Mouse (Mus musculus) intestine, embryonic 14.5 days (tissue): ENCODE results near the gene Sla2. TPM values are rescaled to one million over a fixed set of nuclear protein-coding genes. Genes with fewer than 3 reads are reported as not detected.
"Not testable (repeated sequence)": the region's sequence is repeated elsewhere in the genome, so short reads cannot be mapped to it uniquely, and the experiment has no call there.

Experiments
- ATAC-seq: fragments of 200-750 bp; cut with Nextera tagmentation; replicated peaks from 2 replicates; pipeline ENCODE4 v1.8.0; 2017; ENCODE audit warnings: low read depth, moderate number of reproducible peaks, moderate TSS enrichment, moderate library complexity; ENCODE audit not compliant: low FRiP score, low TSS enrichment
- DNase-seq: peaks from one replicate; pipeline ENCODE4 v3.0.0-alpha.2; 2018; ENCODE audit warnings: low spot score
- H3K27ac ChIP-seq: fragments of 300-500 bp; sonication (generic); 2 replicates; pipeline ENCODE4 v1.5.1; 2014; ENCODE audit warnings: low read depth, mild to moderate bottlenecking, control low read depth
- H3K27me3 ChIP-seq: fragments of 300-500 bp; sonication (generic); replicated peaks from 2 replicates; pipeline ENCODE4 v1.6.1; 2014; ENCODE audit warnings: low read length, control low read depth; ENCODE audit not compliant: control insufficient read depth, insufficient read depth
- H3K36me3 ChIP-seq: fragments of 300-500 bp; sonication (generic); 2 replicates; pipeline ENCODE4 v1.6.1; 2014; ENCODE audit warnings: low read length, control low read depth; ENCODE audit not compliant: control insufficient read depth, insufficient read depth
- H3K4me1 ChIP-seq: fragments of 300-500 bp; sonication (generic); replicated peaks from 2 replicates; pipeline ENCODE4 v1.6.1; 2014; ENCODE audit warnings: low read length, control low read depth, mixed read lengths; ENCODE audit not compliant: control insufficient read depth, insufficient read depth
- H3K4me2 ChIP-seq: fragments of 300-500 bp; sonication (generic); 2 replicates; pipeline ENCODE4 v1.6.1; 2014; ENCODE audit warnings: low read length
- H3K4me3 ChIP-seq: fragments of 300-500 bp; sonication (generic); 2 replicates; pipeline ENCODE4 v1.5.1; 2014; ENCODE audit warnings: low read depth, low read length, control low read depth, mixed read lengths
- H3K9ac ChIP-seq: fragments of 300-500 bp; sonication (generic); 2 replicates; pipeline ENCODE4 v1.6.1; 2014; ENCODE audit warnings: mild to moderate bottlenecking, low read length
- H3K9me3 ChIP-seq: fragments of 300-500 bp; sonication (generic); 2 replicates; pipeline ENCODE4 v1.6.1; 2016; ENCODE audit warnings: low read length, control low read depth; ENCODE audit not compliant: control insufficient read depth
- WGBS: fragments of 180-500 bp; shearing (Covaris S2); extraction: QIAGEN DNeasy Blood & Tissue Kit; methylation state at CpG from one replicate; pipeline ENCODE4 v1.1.7; 2014; 5-methylcytosine and 5-hydroxymethylcytosine counted together
- polyA plus RNA-seq: library from polyadenylated mRNA; unstranded; fragments of >200 nt; fragmentation: Nextera tagmentation; extraction: Ambion mirVana; gene quantifications from 2 replicates; pipeline ENCODE4 v1.2.1, GENCODE M21; 2014

The Sla2 gene
- 0.40 and 0.51 TPM in 2 replicates for polyA plus RNA-seq

DNA sequence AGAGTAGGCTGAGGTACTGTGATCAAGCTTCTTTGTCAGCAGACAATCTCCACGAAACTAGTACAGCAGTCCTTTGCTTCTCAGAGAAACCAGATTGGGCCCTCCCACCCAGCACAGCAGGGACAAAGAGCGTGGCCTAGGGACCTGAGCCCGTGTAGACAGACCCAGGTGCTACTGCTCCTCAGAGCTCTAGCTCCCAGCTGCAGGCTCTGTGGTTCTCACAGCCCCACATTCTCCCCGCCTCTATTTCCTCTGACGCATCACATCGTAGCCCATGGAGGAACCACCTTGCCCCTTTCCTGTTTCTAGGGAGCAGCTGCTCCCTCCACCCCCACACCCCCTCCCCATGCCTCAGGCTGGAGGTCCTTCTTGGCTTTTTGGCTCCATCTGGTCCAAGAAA, at the start of gene Sla2:
Gene Sla2, minus strand, starts transcription at position 176 of the 400 bp plus-strand sequence.
- no peak within 1 kb of the TSS for H3K4me2 ChIP-seq
- H3K27me3 ChIP-seq = no peaks in the 10 kb centered on the region
- DNase-seq (no peak), ATAC-seq (no peak)
- no peak within 1 kb of the TSS for H3K9ac ChIP-seq
- 61% methylated on average over 6 of the region's 6 CpGs for WGBS
- no peak within 1 kb of the TSS for H3K4me3 ChIP-seq
- no peaks in the 10 kb centered on the region for H3K9me3 ChIP-seq
- H3K27ac ChIP-seq = no peak within 1 kb of the TSS
- H3K4me1 ChIP-seq = no peaks in the 10 kb centered on the region
- H3K36me3 ChIP-seq = no peaks in the 10 kb centered on the region

GRCm38 (mm10) chr2:156935005-156935404, 48.0 kb upstream of the Sla2 start:
- no peak overlapping the region for H3K4me2 ChIP-seq
- no peaks in the 10 kb centered on the region for H3K9me3 ChIP-seq
- peaks cover 23% of the 10 kb centered on the region for H3K36me3 ChIP-seq
- no peak overlapping the region for H3K27ac ChIP-seq
- H3K4me3 ChIP-seq = no peak overlapping the region
- H3K27me3 ChIP-seq = no peaks in the 10 kb centered on the region
- no peak for DNase-seq
- ATAC-seq = no peak
- 84% methylated on average over 6 of the region's 6 CpGs for WGBS
- H3K9ac ChIP-seq = no peak overlapping the region
- H3K4me1 ChIP-seq = no peaks in the 10 kb centered on the region

DNA sequence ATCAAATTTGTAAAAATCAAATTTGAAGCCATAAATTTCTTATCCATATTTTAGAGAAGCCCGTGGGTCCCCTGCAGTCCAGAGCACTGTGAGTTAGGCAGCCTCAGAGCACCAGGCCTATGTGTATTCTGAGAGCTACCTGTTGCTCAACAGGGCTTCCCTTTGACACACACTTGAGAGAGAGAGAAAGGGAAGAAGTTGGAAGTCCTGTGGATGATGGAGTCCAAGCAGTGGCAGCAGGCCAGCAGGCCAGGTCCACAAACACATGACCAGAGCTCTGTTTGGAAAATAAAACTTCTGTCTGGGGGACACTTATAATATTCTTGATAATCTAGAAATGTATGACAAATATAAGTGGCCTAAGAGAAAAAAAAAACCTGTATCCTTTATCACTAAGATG, 46.4 kb upstream of the Sla2 start:
- Histone ChIP-seq H3K27ac (no peak overlapping the region), H3K4me2 (no peak overlapping the region), H3K27me3 (no peaks in the 10 kb centered on the region), H3K36me3 (peaks cover 19% of the 10 kb centered on the region), H3K4me3 (no peak overlapping the region), H3K9me3 (no peaks in the 10 kb centered on the region), H3K4me1 (no peaks in the 10 kb centered on the region), H3K9ac (no peak overlapping the region)
- 98% methylated on average over 1 of the region's 1 CpGs for WGBS
- ATAC-seq = no peak
- DNase-seq = no peak

DNA sequence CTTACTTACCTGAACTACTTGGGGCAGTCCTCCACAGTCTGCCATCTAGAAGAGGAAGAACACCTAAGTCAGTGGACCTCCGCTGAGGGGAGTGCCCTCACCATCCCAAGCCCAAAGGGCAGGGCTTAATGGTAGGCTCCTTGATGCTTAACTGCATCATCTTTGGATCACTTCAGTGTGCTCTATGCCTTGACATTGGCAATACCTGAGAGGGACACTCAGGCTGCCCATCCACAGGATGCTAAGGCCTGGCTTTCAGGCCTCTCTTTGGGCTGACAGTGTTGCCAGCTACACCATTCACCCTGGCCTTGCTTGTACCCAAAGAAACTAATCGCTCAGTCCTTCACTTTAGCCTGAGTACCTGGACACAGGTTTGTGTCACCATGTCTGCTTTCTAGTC, 44.4 kb upstream of the Sla2 start:
- Histone ChIP-seq H3K4me1 (no peaks in the 10 kb centered on the region), H3K4me3 (no peak overlapping the region), H3K27me3 (no peaks in the 10 kb centered on the region), H3K36me3 (peaks cover 14% of the 10 kb centered on the region), H3K9me3 (no peaks in the 10 kb centered on the region), H3K4me2 (no peak overlapping the region), H3K9ac (no peak overlapping the region), H3K27ac (no peak overlapping the region)
- ATAC-seq (no peak), DNase-seq (no peak)
- whole genome bisulfite sequencing = 100% methylated on average over 2 of the region's 2 CpGs

DNA sequence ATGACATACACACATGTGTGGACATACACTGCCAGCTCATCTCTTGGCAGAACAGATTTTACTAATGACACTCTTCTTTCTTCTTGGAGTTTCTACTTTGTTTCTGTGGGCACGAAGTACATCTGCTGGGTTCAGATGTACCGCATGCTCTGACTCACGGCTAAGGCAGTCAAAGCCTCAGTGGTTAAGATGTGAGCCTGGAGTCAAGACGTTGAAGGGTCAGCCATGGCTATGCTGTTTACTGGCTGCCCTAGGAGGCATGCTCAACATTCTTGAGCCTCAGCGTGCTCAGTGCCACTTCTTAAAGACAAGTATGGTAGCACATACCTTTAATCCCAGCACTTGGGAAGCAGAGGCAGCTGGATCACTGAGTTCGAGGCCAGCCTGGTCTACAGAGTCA, 43.6 kb upstream of the Sla2 start:
- DNase-seq = no peak
- Histone ChIP-seq H3K9ac (no peak overlapping the region), H3K36me3 (peaks cover 14% of the 10 kb centered on the region), H3K4me3 (no peak overlapping the region), H3K27me3 (no peaks in the 10 kb centered on the region), H3K4me1 (no peaks in the 10 kb centered on the region), H3K4me2 (no peak overlapping the region), H3K9me3 (no peaks in the 10 kb centered on the region), H3K27ac (no peak overlapping the region)
- ATAC-seq = no peak
- 88% methylated on average over 6 of the region's 6 CpGs for WGBS

GRCm38 (mm10) chr2:156929519-156930120, 42.6 kb upstream of the Sla2 start:
- DNase-seq (no peak), ATAC-seq (no peak)
- Histone ChIP-seq H3K9ac (no peak overlapping the region), H3K4me3 (no peak overlapping the region), H3K36me3 (peaks cover 12% of the 10 kb centered on the region), H3K9me3 (no peaks in the 10 kb centered on the region), H3K27me3 (no peaks in the 10 kb centered on the region), H3K4me1 (no peaks in the 10 kb centered on the region), H3K4me2 (no peak overlapping the region), H3K27ac (no peak overlapping the region)
- 64% methylated on average over 11 of the region's 11 CpGs for WGBS

DNA sequence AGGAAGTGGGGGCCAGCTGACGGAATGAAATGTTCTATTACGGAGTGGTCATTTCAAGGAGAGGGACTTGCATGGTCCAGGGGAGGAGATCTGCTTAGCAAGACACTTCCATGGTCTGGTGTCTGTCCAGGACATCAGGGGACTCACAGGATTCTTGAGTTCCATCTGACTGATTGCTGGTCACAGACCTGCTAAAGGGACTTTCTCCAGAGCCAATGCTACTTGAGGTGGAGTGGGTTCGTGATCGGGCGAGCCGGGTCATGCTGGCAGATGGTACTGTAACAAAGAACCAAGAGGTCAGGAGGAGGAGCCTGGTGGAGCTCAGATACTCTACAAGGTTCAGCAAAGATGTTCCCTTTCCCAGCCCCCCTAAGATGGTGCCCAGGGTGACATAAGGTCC, 41.6 kb upstream of the Sla2 start:
- WGBS = 94% methylated on average over 6 of the region's 6 CpGs

GRCm38 (mm10) chr2:156927663-156928062, 40.7 kb upstream of the Sla2 start:
- Histone ChIP-seq H3K9me3 (no peaks in the 10 kb centered on the region), H3K4me3 (no peak overlapping the region), H3K27ac (no peak overlapping the region), H3K4me1 (no peaks in the 10 kb centered on the region), H3K27me3 (no peaks in the 10 kb centered on the region), H3K9ac (no peak overlapping the region), H3K4me2 (no peak overlapping the region), H3K36me3 (peaks cover 6% of the 10 kb centered on the region)
- 85% methylated on average over 6 of the region's 6 CpGs for WGBS
- DNase-seq (no peak), ATAC-seq (no peak)

More for the DNA sequence above, 41.6 kb upstream of the Sla2 start:
- Histone ChIP-seq H3K4me3 (no peak overlapping the region), H3K9me3 (no peaks in the 10 kb centered on the region), H3K27me3 (no peaks in the 10 kb centered on the region), H3K4me2 (no peak overlapping the region), H3K27ac (no peak overlapping the region), H3K4me1 (no peaks in the 10 kb centered on the region), H3K36me3 (peaks cover 9% of the 10 kb centered on the region), H3K9ac (no peak overlapping the region)
- ATAC-seq = no peak
- no peak for DNase-seq

DNA sequence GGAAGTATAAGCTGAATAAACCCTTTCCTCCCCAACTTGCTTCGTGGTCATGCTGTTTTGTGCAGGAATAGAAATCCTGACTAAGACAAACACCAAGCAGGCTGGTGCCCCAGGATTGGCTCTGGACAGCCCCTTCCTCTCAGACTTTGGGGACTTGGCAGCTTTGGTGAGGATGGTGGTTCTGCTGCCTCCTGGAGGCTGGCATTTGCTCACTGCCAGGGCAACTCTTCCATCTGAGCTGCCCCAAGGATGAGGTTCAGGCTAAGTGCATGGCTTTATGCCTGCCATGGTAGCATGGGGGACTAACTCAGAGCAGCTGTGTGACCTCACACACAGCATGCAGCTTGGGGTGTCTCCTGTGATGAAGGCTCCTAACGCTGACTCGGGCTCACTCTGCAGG, 38.6 kb upstream of the Sla2 start:
- WGBS = 87% methylated on average over 3 of the region's 3 CpGs
- DNase-seq, H3K27me3 ChIP-seq, H3K27ac ChIP-seq, ATAC-seq, H3K4me2 ChIP-seq, H3K4me1 ChIP-seq, H3K9me3 ChIP-seq, H3K36me3 ChIP-seq, H3K9ac ChIP-seq, H3K4me3 ChIP-seq: not testable (repeated sequence)
